29 mouse cellular contexts compared by ENCODE assay signal in genomic region chr17:3683662-3684061, GRCm38 (mm10). TPM values are rescaled to one million over a fixed set of nuclear protein-coding genes. Genes with fewer than 3 reads are reported as not detected.
DNase-seq lines count a peak whose midpoint lies in the region; ATAC-seq and TF ChIP-seq lines count a peak whose summit lies in the region.
"Had no signal": no experiment of that assay in that cellular context is flagged by ENCODE, and none has a peak within 500 bp of the region (broad histone marks: within the 10 kb centered on the region; RNA-seq: fewer than 3 reads in every experiment).

No protein-coding gene starts in this region.

- peaks cover 4% of the 10 kb centered on the region; the same call in 1 of the 2 replicates for H3K9me3 ChIP-seq in forebrain, embryonic 11.5 days (ENCODE audit: control insufficient read depth, low read length)
- H3K9me3 ChIP-seq in forebrain, embryonic 10.5 days: no peaks in the 10 kb centered on the region; the same call in 1 of the 2 replicates
- no peaks in the 10 kb centered on the region for H3K9me3 ChIP-seq in midbrain, postnatal 0 days (ENCODE audit: low read length)
- H3K9me3 ChIP-seq in midbrain, embryonic 15.5 days: no peaks in the 10 kb centered on the region
- H3K9me3 ChIP-seq in forebrain, embryonic 14.5 days (replicated peaks; ENCODE audit: control insufficient read depth, low read length): peaks cover 6% of the 10 kb centered on the region; the same call in 1 of the 2 replicates
- H3K9me3 ChIP-seq: heart, embryonic 15.5 days; hindbrain, embryonic 10.5 days had no signal

- no peak overlapping the region for H3K4me3 ChIP-seq in forebrain, embryonic 11.5 days (ENCODE audit: low read depth, low read length)
- H3K4me3 ChIP-seq in forebrain, embryonic 10.5 days: no peak overlapping the region
- no peak overlapping the region for H3K4me3 ChIP-seq in midbrain, postnatal 0 days (ENCODE audit: low read depth, low read length)
- no peak overlapping the region for H3K4me3 ChIP-seq in midbrain, embryonic 15.5 days
- H3K4me3 ChIP-seq in forebrain, embryonic 14.5 days (ENCODE audit: low read depth, low read length): no peak overlapping the region
- H3K4me3 ChIP-seq: heart, embryonic 12.5 days; heart, embryonic 15.5 days; hindbrain, embryonic 10.5 days had no signal

- H3K4me1 ChIP-seq in forebrain, embryonic 11.5 days (replicated peaks; ENCODE audit: control insufficient read depth, insufficient read depth, low read length): no peaks in the 10 kb centered on the region
- peaks cover 22% of the 10 kb centered on the region for H3K4me1 ChIP-seq in forebrain, embryonic 10.5 days
- H3K4me1 ChIP-seq in midbrain, postnatal 0 days (ENCODE audit: insufficient read depth, low read length): no peaks in the 10 kb centered on the region
- H3K4me1 ChIP-seq in midbrain, embryonic 15.5 days: 0 out of 2 replicates have a peak, but pooled peaks cover 3% of the 10 kb centered on the region
- no peaks in the 10 kb centered on the region; the same call in 1 of the 2 replicates for H3K4me1 ChIP-seq in forebrain, embryonic 14.5 days (ENCODE audit: control insufficient read depth, insufficient read depth, low read length)
- H3K4me1 ChIP-seq: heart, embryonic 12.5 days; heart, embryonic 15.5 days; hindbrain, embryonic 10.5 days had no signal

- no peak overlapping the region for H3K27ac ChIP-seq in forebrain, embryonic 11.5 days (ENCODE audit: low read depth, low read length)
- H3K27ac ChIP-seq in forebrain, embryonic 10.5 days: no peak overlapping the region
- H3K27ac ChIP-seq in midbrain, postnatal 0 days (ENCODE audit: low read depth, low read length): no peak overlapping the region
- H3K27ac ChIP-seq in midbrain, embryonic 15.5 days: no peak overlapping the region
- no peak overlapping the region for H3K27ac ChIP-seq in forebrain, embryonic 14.5 days (ENCODE audit: low read depth, low read length)
- H3K27ac ChIP-seq: heart, embryonic 15.5 days; hindbrain, embryonic 10.5 days; hindbrain, embryonic 14.5 days; hindbrain, postnatal 0 days had no signal

- H3K4me2 ChIP-seq in forebrain, embryonic 11.5 days (ENCODE audit: low read depth, low read length, severe bottlenecking): no peak overlapping the region
- H3K4me2 ChIP-seq in midbrain, postnatal 0 days (ENCODE audit: low read depth, low read length, poor library complexity, severe bottlenecking): no peak overlapping the region
- H3K4me2 ChIP-seq in midbrain, embryonic 15.5 days: no peak overlapping the region
- no peak overlapping the region for H3K4me2 ChIP-seq in forebrain, embryonic 14.5 days (ENCODE audit: low read length)
- H3K4me2 ChIP-seq: heart, embryonic 12.5 days; heart, embryonic 15.5 days; hindbrain, embryonic 14.5 days had no signal

- no peaks in the 10 kb centered on the region for H3K36me3 ChIP-seq in forebrain, embryonic 11.5 days (ENCODE audit: control insufficient read depth, insufficient read depth, low read length)
- no peaks in the 10 kb centered on the region for H3K36me3 ChIP-seq in forebrain, embryonic 10.5 days (replicated peaks)
- H3K36me3 ChIP-seq in midbrain, postnatal 0 days (ENCODE audit: insufficient read depth, low read length): no peaks in the 10 kb centered on the region
- no peaks in the 10 kb centered on the region for H3K36me3 ChIP-seq in midbrain, embryonic 15.5 days (replicated peaks)
- H3K36me3 ChIP-seq in forebrain, embryonic 14.5 days (ENCODE audit: control insufficient read depth, insufficient read depth, low read length): no peaks in the 10 kb centered on the region
- H3K36me3 ChIP-seq: heart, embryonic 12.5 days; heart, embryonic 15.5 days; hindbrain, embryonic 10.5 days had no signal

- 21% methylated on average over 3 of the region's 3 CpGs for WGBS in forebrain, embryonic 11.5 days
- WGBS in forebrain, embryonic 10.5 days: 39% methylated on average over 3 of the region's 3 CpGs
- 61% methylated on average over 3 of the region's 3 CpGs for whole genome bisulfite sequencing in midbrain, postnatal 0 days
- WGBS in midbrain, embryonic 15.5 days: 47% methylated on average over 3 of the region's 3 CpGs
- 3% methylated on average over 3 of the region's 3 CpGs for WGBS in forebrain, embryonic 14.5 days

- no peak overlapping the region for H3K9ac ChIP-seq in forebrain, embryonic 11.5 days (ENCODE audit: low read length)
- H3K9ac ChIP-seq in midbrain, postnatal 0 days (replicated peaks; ENCODE audit: low read length, poor library complexity, severe bottlenecking): no peak overlapping the region
- no peak overlapping the region for H3K9ac ChIP-seq in midbrain, embryonic 15.5 days
- no peak overlapping the region for H3K9ac ChIP-seq in forebrain, embryonic 14.5 days (ENCODE audit: low read length)
- H3K9ac ChIP-seq: heart, embryonic 12.5 days; heart, embryonic 15.5 days; hindbrain, embryonic 14.5 days had no signal

- DNase-seq in forebrain, embryonic 11.5 days (ENCODE audit: low spot score): no peak
- no peak for DNase-seq in forebrain, embryonic 10.5 days (ENCODE audit: extremely low spot score, low spot score)
- DNase-seq in midbrain, postnatal 0 days (ENCODE audit: low spot score): peak; percentile 9
- peak; percentile 70 for DNase-seq in forebrain, embryonic 14.5 days (ENCODE audit: low spot score)
- no peak for DNase-seq in layer of hippocampus, adult 9-10 months (ENCODE audit: low spot score)
- DNase-seq: adrenal gland, adult 2 months; adrenal gland, postnatal 14 days; cerebellum, adult 11-12 months; cerebellum, adult 9-10 months; cerebellum, postnatal 14 days; gastrocnemius, postnatal 25 days; heart, adult 18-20 months; heart, postnatal 10 days; heart, postnatal 36 days; kidney, adult 18-20 months had no signal

- H3K27me3 ChIP-seq in forebrain, embryonic 11.5 days (ENCODE audit: control insufficient read depth, insufficient read depth, low read length): no peaks in the 10 kb centered on the region
- H3K27me3 ChIP-seq in forebrain, embryonic 10.5 days (ENCODE audit: poor library complexity, severe bottlenecking): no peaks in the 10 kb centered on the region
- no peaks in the 10 kb centered on the region for H3K27me3 ChIP-seq in midbrain, postnatal 0 days (ENCODE audit: insufficient read depth, low read length)
- H3K27me3 ChIP-seq in midbrain, embryonic 15.5 days (replicated peaks): no peaks in the 10 kb centered on the region
- no peaks in the 10 kb centered on the region for H3K27me3 ChIP-seq in forebrain, embryonic 14.5 days (replicated peaks; ENCODE audit: control insufficient read depth, insufficient read depth, low read length)
- H3K27me3 ChIP-seq: heart, embryonic 12.5 days; heart, embryonic 15.5 days had no signal

- no peak for TF ChIP-seq CTCF in midbrain, postnatal 0 days (IDR thresholded peaks at IDR 0.05)

- ATAC-seq in forebrain, embryonic 11.5 days (replicated peaks; ENCODE audit: low FRiP score): peak; percentile 73; the same call in 1 of the 2 replicates
- ATAC-seq in midbrain, postnatal 0 days (ENCODE audit: low FRiP score): no peak
- no peak for ATAC-seq in midbrain, embryonic 15.5 days (replicated peaks)
- peak; percentile 65 for ATAC-seq in forebrain, embryonic 14.5 days
- ATAC-seq: hindbrain, postnatal 0 days; inflammation-experienced regulatory T-cells, adult 6 months; intestine, embryonic 16.5 days; Patski had no signal

RNA-seq across cellular contexts. Expression of gene Nox3, which starts 12.4 kb away (rescaled TPM):
- polyA plus RNA-seq in forebrain, embryonic 11.5 days (2014; fragmentation: Nextera tagmentation; extraction: Ambion mirVana): not detected in 2 replicates
- not detected in 2 replicates for polyA plus RNA-seq in forebrain, embryonic 10.5 days (2016; fragmentation: Nextera tagmentation; extraction: Ambion mirVana)
- total RNA-seq in midbrain, postnatal 0 days (2014; rRNA removed): not detected in 2 replicates
- not detected in 2 replicates for polyA plus RNA-seq in midbrain, postnatal 0 days (2015; fragmentation: Nextera tagmentation; extraction: Ambion mirVana)
- polyA plus RNA-seq in midbrain, embryonic 15.5 days (2015; fragmentation: Nextera tagmentation; extraction: Ambion mirVana): not detected in 2 replicates
- not detected in 2 replicates for polyA plus RNA-seq in forebrain, embryonic 14.5 days (2014; fragmentation: Nextera tagmentation; extraction: Ambion mirVana)
- total RNA-seq: adrenal gland, adult 2 months; adrenal gland, postnatal 14 days; adrenal gland, postnatal 4 days; ES-E14; gastrocnemius, adult 8-10 months; gastrocnemius, postnatal 25 days; heart, adult 18-20 months; heart, postnatal 10 days; heart, postnatal 36 days; hindbrain, postnatal 0 days had no signal
- polyA plus RNA-seq: adrenal gland, adult 2 months; embryonic facial prominence, embryonic 11.5 days; gonadal fat pad, adult 2 months; heart, embryonic 12.5 days; heart, embryonic 15.5 days; hindbrain, embryonic 10.5 days; hindbrain, embryonic 14.5 days; hindbrain, postnatal 0 days; inflammation-experienced regulatory T-cells, adult 6 months; intestine, embryonic 16.5 days; Patski had no signal

Comparison
In these comparisons a context has a peak if more than half of its experiments do, and no peak if none do; other contexts are left out.
1. DNase-seq: peak in midbrain, postnatal 0 days (single experiment) and forebrain, embryonic 14.5 days (single experiment); none in forebrain, embryonic 11.5 days (single experiment), forebrain, embryonic 10.5 days (single experiment) and layer of hippocampus, adult 9-10 months (single experiment).
2. ATAC-seq: peak in forebrain, embryonic 11.5 days (single experiment) and forebrain, embryonic 14.5 days (single experiment); none in midbrain, postnatal 0 days (single experiment) and midbrain, embryonic 15.5 days (single experiment).